Mouse (Mus musculus) heart, postnatal 36 days (tissue): ENCODE data around the gene Hdgf. TPM values are rescaled to one million over a fixed set of nuclear protein-coding genes. Genes with fewer than 3 reads are reported as not detected.

Experiments used
- DNase-seq, 2 experiments: peaks; one replicate each; pipeline ENCODE4 v3.0.0; 2021 to 2022
- intact Hi-C: fragments of 180-260 bp; cut with DNase I; formaldehyde crosslinking; loops from one replicate; pipeline ENCODE4 v1.15.1; 2025
- total RNA-seq, 2 experiments: library from RNA; stranded (reverse); gene quantifications; 2 replicates each; pipeline ENCODE4 v1.2.3; 2021

Gene Hdgf
- total RNA-seq, 2 experiments from 2014 or later = 106 to 115 TPM

DNA sequence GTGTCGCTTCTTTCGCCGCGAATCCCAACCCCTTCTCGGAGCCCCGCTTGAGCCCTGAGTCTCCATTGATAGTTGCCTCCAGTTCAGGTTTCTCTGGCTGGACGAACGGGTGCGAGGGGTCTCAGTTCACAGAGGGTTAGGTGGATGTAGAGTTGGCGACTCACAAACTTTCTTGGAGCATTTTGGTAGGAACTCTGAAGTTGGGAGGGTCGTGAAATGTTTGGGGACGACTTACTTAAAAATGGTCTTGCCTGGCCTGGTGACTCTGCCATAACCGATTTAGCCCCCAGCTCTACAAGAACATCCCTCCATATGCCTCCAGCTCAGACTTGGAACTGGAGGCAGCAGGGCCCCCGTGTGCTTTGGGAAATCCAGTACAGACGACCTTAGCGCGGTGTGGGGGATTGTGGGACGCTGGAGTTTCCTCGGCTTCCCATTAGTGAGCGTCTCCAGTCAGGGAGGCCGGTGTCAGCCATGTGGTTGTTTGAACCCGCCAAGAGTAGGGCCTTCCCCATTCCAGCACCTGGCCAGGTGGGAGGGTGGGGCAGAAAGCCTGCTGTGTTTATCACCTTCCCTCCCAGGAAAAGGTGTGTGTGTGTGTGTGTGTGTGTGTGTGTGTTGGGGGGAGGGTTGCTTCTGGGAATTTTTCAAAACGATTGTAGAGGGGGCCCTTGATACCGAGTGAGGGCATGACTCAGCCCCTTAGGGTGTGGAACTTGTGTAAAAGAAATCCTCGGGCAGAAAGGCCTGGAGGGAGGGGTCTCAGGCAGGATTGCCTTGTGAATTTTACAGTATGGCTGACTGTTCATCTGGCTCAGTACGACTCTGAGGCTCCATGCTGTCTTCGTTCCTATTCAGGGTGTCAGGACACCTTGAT lies 1.1 kb downstream of the Hdgf start:
- intact Hi-C loops = no loop called here
- peak in 1 of 2 experiments; percentile 33 for DNase-seq

DNA sequence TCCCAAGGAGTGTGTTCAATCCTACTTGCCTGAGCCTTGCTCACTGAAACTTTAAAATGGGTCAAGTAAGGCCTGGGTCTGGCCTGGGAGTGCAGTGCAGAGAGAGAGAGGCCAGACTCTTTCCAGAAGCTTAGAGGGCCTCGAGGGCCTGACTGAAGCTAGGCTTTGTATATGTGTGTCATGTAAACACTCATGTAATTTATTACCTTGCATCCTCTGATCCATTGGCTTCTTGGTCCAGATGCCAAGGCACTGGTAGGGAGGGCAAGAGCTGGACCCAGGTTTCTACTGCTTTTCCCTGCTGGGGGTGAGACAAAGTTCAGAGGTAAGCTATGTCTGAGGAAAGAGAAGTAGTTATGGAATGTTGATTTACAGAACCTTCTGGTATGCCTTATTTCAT lies 1.8 kb downstream of the Hdgf start:
- intact Hi-C loops = no loop called here
- no peak for DNase-seq

DNA sequence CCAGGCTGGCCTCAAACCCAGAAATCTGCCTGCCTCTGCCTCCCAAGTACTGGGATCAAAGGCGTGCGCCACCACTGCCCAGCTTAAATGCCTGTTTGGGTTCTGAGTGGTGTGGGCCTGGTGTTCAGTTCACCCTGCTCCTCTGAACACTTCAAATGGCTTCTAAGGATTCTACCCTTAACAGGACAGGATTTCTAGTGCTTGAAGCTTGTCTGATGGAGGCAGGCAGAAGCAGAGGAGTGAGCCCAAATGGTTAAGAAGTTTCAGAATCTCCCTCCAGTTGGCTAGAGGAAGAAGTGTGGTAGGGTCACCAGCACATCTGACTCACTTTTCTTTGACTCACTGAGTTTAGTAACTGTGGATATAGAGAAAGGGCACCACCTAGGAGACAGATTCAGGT lies 3.3 kb downstream of the Hdgf start:
- no peak for DNase-seq
- intact Hi-C loops = no loop called here

DNA sequence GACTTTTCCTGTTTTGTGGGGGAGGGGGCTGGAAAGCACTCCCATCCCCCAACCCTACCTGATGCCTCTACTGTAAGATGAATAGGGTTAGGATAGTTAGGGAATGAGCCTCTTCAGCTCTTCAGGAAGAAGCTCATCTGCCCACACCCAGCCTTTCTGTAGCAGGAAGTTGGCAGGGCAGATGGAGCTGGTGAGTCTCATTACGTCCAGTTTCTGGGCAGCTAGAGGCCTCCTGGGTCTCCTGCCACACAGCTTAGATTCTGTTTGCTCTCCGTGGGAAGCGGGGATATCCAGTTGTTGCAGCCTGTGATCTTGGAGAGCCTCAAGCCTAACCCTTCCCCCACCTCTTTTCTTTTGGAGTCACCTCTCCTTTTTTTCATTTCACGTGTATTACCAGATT lies 3.8 kb downstream of the Hdgf start:
- DNase-seq = no peak
- intact Hi-C loops = no loop called here

DNA sequence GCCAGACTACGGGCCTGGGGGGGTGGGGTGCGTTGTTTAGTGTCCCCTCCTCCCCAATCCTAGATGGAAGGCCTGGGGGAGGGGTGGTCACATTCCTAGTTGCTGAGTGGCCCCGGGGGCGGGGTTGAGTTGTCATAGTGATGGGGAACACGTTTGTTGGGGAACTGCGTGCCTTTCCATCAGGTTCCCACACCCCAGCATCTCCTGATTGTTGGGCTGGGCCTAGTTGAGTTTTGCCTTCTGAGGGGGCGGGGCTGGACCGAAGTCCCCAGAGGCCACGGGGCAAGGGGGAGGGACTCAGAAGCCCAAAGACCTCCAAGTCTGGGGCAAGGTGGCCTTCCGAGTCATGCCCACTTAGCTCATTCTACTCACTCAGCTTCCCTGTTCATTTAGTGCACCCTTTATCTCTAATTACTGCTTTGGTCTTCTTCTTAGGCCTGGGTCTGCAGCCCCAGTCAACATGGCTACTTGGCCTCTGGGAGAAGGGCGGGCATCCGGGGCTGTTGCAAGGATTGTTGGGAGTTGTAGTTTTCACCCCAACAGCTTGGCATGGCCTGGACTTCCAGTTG lies 4.5 kb downstream of the Hdgf start:
- DNase-seq = peak; percentile 76 to 83
- intact Hi-C loops = no loop called here

DNA sequence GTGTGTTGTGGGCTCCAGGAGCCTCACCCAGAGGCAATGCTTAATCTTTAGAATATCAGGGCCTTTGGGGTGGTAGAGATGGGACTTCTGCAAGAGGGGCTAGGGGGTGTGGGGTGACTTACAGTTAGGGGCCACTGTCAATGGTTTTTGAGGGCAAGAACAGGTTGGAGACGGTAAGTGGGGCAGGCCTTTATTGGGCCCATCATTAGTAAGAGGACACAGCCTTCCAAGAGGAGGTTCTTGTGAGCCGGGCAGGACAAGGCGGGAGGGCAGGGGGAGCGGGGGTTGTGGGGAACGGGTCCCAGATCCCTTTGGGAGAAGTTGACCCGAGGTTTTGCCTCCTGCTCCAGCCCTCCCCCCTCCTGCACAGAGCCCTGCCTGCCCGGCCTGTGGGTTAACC lies 7.4 kb downstream of the Hdgf start:
- no peak for DNase-seq
- intact Hi-C loops = no loop called here

DNA sequence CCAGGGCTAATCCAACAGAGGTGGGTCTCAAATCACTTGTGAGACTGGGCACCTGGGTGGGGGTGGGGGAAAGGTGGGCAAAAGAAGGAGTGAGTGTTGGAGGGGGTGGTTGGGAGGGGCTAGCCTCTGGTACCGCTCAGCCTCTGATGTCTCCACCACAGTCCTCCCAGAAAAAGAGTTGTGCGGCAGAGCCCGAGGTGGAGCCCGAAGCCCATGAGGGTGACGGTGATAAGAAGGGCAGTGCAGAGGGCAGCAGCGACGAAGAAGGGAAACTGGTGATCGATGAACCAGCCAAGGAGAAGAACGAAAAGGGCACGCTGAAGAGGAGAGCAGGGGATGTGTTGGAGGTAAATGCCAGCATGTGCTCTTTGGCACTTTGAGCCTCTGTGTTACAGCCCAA lies 7.8 kb downstream of the Hdgf start:
- intact Hi-C loops = no loop called here
- no peak for DNase-seq

DNA sequence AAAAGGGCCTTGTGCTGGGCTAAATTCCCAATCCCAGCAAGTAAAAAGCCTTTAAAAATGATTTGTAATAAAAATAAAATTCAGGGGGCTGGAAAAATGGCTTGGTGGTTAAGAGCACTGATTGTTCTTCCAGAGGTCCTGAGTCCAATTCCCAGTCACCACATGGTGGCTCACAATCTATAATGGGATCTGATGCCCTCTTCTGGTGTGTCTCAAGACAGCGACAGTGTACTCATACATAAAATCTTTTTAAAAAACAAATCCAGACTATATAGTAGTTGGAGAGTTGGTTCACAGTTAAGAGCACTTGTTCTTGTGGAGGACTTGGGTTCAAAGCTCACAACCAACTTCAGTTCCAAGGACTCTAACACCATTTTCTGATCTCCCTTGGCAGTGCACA lies 10.9 kb downstream of the Hdgf start:
- DNase-seq = no peak
- intact Hi-C loops = no loop called here

DNA sequence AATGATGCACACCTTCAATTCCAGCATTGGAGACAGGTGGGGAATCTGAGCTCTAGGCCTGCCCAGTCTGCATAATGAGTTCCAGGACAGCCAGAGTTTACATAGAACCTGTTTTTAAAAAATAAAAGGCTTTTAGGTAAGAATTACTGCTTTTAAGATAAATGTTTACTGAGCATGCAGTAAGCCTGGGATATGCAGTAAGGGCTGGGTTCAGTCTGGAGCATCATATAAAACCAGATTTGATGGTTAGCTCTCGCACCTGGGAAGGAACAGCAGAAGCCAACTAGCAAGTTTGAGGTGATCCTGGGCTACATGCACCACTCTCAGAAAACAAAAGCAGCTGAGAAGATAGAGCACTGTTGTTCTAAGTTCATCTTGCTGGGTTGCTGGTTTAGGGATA lies 12.4 kb downstream of the Hdgf start:
- DNase-seq = no peak
- intact Hi-C loops = no loop called here

DNA sequence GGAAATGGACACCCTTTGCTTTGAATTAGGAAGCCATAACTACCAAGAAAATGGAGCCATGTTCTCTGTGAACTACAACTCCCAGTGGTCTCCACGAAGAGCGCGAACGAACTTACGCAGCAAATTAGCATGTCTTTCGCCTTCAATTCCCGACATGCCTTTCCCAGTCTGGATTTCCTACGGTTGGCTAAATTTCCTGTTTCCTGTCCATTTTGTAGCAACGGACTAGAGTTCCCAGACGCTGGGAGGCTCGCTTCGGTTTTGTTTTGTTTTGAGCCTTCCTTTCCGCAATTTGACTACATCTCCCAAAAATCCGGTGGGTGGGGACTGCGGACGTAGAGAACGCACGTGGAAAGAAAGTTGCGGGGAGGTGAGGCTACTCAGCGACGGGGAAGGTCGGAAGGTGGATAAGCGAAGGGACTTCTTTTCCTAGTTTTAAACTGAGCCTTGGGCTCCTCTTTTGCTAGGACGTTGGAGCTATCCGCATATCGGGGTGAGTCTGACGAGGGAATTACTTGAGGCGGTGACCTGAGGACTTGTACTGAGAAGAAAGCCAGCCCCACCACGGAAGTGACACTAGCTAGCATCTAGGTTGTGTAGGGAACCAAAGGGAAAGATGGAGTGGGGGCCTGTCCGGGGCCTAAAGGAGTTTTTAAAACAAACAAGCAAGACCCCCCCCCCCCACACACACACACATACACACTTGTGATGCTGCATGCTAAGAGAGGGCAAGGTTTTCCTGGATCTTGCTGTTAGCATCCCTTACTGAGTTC lies 13.4 kb downstream of the Hdgf start, which contains the start of gene Mrpl24:
TSS of gene Mrpl24 (plus strand) at position 171 of the 773 bp plus-strand sequence.
- intact Hi-C loops = loop anchor here (1.0 kb wide), 1 partner anchor 34 kb away; the partner anchor contains the start of gene Prcc
- DNase-seq = peak; percentile 70 to 74

DNA sequence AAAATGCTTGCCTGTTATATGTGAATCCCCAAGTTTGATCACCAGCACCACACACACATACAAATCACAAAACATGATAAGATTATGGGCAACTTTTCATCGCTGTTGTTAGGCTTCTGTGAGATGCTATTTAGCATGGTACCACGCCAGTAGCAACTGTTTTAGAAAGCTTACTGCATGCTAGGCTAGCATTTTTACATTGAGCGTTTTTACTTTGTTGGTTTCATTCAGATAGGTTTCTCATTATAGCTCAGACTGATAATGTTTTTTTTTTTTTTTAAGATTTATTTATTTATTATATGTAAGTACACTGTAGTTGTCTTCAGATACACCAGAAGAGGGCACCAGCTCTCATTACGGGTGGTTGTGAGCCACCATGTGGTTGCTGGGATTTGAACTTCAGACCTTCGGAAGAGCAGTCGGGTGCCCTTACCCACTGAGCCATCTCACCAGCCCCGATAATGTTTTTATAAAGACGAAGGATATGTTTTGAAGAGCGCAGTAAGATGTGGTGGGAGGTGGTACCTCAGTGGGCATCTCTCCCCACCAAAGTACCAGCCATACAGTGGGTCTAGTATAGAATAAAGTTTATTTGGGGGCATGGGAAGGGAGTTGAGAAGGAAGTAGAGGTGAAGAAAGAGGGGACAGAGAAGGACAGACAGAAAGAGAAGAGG lies 14.3 kb downstream of the Hdgf start:
- intact Hi-C loops = no loop called here

DNA sequence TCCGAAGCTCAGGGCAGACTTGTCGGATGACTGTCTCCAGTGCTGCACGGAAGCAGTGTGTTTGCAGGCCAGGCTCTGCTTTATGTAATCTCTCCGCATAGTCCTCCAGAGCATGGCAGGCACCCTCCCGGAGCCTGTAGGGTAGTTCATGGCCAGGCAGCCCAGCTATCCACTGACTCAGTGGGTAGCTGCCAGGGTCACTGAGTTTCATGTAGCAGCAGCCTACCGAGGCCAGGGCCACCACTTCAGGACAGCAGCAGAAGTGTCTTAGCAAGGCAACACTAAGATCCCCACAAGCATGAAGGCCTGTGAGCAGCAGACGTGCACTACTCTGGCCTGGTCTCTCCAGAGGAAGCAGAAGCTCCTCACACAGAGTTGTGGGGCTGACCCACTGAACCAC lies 18.9 kb downstream of the Hdgf start:
- intact Hi-C loops = no loop called here
- no peak for DNase-seq

More for the DNA sequence above, 14.3 kb downstream of the Hdgf start:
- DNase-seq = no peak

DNA sequence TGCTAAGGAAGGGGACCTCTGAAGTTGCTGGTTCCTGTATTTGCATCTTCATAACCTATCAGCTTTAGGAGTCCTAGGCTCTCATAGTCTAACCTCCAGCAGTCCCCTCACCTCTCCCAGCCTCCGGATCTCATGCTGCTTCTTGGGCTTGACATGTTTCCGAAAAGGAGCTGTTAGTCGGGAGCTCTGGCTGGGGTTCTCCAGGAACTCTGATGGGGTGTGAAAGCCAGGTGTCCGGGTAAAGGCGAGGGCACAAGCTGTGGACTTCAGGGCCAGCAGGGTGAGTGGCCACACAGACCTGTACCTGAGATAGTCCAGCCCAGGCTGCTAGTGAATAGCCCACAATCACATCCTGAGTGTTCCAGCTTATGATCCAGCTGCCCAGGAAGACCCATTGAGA lies 21.3 kb downstream of the Hdgf start:
- DNase-seq = no peak
- intact Hi-C loops = no loop called here

DNA sequence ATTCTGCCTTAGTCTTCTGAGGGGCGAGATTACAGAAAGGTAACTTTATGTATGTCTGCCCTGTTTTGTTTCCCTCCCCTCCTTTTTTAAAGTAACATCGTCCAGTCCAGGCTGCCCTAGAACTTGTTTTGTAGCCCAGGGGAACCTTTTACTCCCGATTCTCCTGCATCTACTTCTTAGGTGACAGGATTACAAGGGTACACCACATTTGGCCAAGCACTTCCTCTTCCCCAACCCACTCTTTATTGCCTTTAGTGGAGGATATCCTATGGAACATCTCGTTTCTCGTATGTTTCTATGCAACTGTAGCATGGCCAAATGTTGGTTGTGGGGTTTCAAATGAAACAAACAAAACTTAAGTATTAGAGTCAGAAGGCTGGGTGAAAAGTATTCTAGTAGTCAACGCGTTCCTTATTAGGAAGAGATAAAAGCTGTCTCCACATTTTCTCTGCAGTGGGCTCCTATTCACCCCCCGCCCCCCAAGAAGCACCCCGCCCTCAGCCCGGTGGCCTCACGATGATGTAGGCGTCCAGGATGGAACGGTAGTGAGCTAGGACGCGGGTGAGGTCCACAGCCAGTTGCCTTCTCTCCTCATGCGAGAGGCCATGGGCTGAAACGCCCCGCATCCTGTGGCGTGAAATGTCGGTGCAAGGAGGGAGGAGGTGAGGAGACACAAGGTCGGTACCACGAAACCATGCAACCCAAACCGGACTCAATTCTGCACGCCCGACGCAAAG lies 23.4 kb downstream of the Hdgf start:
- intact Hi-C loops = loop anchor here (2.0 kb wide), 1 partner anchor 43 kb away; no protein-coding TSS in a partner anchor
- no peak for DNase-seq

DNA sequence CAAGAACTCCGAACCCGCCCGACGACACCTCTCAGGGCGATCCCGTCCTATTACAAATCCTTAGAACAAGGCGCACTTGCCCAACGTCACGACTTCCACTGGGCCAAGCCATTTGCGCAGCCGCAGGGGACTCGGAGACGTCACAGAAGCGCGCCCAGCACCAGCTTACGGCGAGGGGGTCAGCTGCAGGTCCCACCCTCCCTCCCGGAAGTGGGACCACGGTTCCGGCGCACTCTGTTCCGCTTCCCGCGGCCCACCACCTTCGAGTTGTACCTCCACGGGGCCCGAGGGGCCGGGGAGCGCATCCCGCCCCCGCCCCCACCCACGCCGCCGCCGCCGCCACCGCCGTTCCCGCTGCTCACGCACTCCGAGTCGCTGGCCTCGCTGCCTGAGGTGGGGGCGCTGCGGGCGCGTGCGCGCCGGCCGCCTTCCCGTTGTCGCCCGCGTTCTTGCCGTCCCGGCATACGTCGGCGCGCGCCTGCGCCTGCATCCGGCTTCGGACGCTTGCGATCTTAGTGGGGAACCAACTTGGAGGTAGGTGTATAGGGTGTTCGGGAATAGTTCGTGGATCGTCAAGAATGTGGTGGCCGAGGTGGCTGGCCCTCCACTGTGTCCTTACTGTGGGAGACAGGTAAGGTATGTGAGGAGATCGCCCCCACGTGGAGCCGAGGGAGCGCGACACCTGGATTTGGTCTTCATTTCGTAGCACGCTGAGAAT lies 24.1 kb downstream of the Hdgf start, which contains the start of the genes Isg20l2 and Rrnad1:
TSS of gene Isg20l2 (plus strand) at position 237 of the 718 bp plus-strand sequence.
TSS of gene Rrnad1 (minus strand) at position 640 of the 718 bp plus-strand sequence.
- intact Hi-C loops = loop anchor here (2.0 kb wide), 1 partner anchor 43 kb away; no protein-coding TSS in a partner anchor
- peak; percentile 96 to 98 for DNase-seq

DNA sequence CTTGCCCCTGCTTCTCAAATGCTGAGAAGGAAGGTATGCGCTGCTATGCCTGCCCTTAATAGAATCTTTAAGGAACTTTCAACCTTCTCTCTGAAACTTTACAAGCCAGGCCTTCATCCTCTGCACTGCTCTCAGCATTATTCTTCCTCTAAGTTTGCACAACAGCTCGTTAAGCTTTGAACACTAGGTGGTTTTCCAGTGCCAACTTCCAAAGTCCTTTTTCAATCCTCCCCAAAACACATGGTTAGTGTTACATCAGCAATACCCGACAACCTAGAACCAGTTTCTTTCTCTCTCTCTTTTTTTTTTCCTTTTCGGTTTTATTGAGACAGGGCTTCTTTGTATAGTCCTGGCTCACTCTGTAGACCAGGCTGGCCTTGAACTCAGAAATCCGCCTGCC lies 27.9 kb downstream of the Hdgf start:
- DNase-seq = no peak
- intact Hi-C loops = no loop called here

DNA sequence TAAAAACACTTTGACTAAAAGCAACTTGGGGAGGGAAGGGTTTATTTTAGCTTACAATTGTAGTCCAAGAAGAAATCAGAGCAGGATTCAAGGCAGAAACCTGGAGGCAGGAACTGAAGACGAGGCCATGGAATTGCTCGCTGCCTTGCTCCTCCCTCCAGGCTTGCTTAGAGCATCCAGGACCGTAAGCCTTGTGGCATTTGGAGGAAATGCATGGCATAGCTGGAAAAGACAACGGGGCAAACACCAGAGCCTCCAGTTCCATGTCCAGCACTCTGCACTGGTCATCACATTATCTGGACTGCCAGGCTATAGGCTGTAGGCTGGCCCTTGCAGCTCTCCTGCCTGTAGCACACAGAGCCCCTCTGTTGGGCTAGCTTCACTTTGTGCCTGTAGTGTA lies 28.4 kb downstream of the Hdgf start:
- intact Hi-C loops = no loop called here
- DNase-seq = no peak

DNA sequence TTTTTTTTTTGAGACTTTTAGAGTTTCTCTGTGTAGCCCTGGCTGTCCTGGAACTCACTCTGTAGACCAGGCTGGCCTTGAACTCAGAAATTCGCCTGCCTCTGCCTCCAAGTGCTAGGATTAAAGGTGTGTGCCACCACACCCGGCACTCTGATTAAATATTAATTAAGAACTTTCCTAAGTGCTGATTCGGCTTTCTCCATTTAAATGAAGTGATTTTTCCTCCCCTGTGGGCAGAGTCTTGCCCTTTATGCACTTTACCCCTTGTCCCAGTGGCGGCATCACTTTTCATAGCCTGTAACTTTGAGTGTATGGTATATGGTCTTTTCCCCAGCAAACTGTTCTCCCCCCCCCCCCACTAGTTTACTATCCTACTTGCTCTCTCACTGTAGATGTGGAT lies 29.1 kb downstream of the Hdgf start:
- intact Hi-C loops = loop anchor here (1.0 kb wide), 2 partner anchors 26 to 52 kb away; no protein-coding TSS in a partner anchor
- no peak for DNase-seq

DNA sequence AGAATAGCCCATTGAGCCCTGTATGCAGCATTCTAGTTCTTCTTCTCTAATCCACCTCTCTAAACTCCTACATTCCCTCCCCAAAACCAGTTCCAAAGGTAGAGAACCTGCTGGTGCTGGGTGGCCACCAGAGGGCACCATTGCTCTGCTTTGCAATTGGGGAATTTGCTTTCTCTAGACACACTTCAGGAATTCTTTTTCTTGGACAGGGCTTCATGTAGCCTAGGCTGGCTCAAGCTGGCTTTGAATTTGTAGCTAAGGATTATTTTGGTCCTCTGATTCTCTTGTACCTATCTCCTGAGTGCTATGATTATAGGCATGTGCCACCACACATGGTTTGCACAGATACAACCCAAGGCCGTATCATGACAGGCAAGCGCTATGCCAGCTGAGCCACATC lies 29.7 kb downstream of the Hdgf start:
- intact Hi-C loops = loop anchor here (1.0 to 2.0 kb wide), 3 partner anchors 26 to 135 kb away; no protein-coding TSS in a partner anchor
- DNase-seq = peak; percentile 79 to 91
